Mouse (Mus musculus) granulocyte monocyte progenitor cell, adult 5-6 weeks (primary cell): ENCODE data around the gene Olfr1085. TPM values are rescaled to one million over a fixed set of nuclear protein-coding genes. Genes with fewer than 3 reads are reported as not detected.
"Not testable (repeated sequence)": the region's sequence is repeated elsewhere in the genome, so short reads cannot be mapped to it uniquely, and the experiment has no call there.

Experiments
- ATAC-seq: replicated peaks from 2 replicates; pipeline ENCODE4 v1.8.0; 2016; ENCODE audit warnings: mild to moderate bottlenecking, moderate TSS enrichment, inconsistent platforms; ENCODE audit not compliant: poor library complexity, severe bottlenecking
- total RNA-seq, 2 experiments: library from RNA; stranded (forward) in 1 of 2; stranded (reverse) in 1 of 2; fragments of 200-712, 200-1000 nt in 1 of 2; fragments of >200 nt in 1 of 2; fragmentation: Nextera tagmentation in 1 of 2; gene quantifications; 2 replicates each; pipeline ENCODE4 v1.2.3; 2014 to 2017

Olfr1085 gene
- not detected in 2 replicates for total RNA-seq (2014; fragmentation: Nextera tagmentation)
- total RNA-seq (2017): not detected in 2 replicates

- ATAC-seq: no peak
These were observed at the start of gene Olfr1085 for GRCm38 (mm10) chr2:86661919-86662318. Olfr1085 (minus strand) TSS chr2:86662019.

GRCm38 (mm10) chr2:86698295-86698694 is 36.5 kb upstream of the Olfr1085 start, which contains the start of gene Olfr1087:
Olfr1087 (minus strand) TSS chr2:86698395.
- no peak for ATAC-seq

GRCm38 (mm10) chr2:86679992-86680391 is 18.2 kb upstream of the Olfr1085 start, which contains the start of gene Olfr1086:
Olfr1086 (minus strand) TSS chr2:86680092.
- no peak for ATAC-seq

- ATAC-seq: not testable (repeated sequence)
These were observed 22.2 kb downstream of the Olfr1085 start, which contains the start of gene Olfr1084 for GRCm38 (mm10) chr2:86639625-86640024. Olfr1084 (minus strand) TSS chr2:86639725.

Other genes starting within 250 kb of the Olfr1085 start
- not detected in 2 replicates for gene Olfr1061, start 248.0 kb downstream of the Olfr1085 start, total RNA-seq (2014; fragmentation: Nextera tagmentation)
- not detected in 2 replicates for gene Olfr1061, start 248.0 kb downstream of the Olfr1085 start, total RNA-seq (2017)
- not detected in 2 replicates for gene Olfr1062, start 235.3 kb downstream of the Olfr1085 start, total RNA-seq (2014; fragmentation: Nextera tagmentation)
- gene Olfr1062, start 235.3 kb downstream of the Olfr1085 start, total RNA-seq (2017): not detected in 2 replicates
- gene Olfr1065, start 211.4 kb downstream of the Olfr1085 start, total RNA-seq (2014; fragmentation: Nextera tagmentation): not detected in 2 replicates
- gene Olfr1065, start 211.4 kb downstream of the Olfr1085 start, total RNA-seq (2017): not detected in 2 replicates
- not detected in 2 replicates for gene Olfr1066, start 205.8 kb downstream of the Olfr1085 start, total RNA-seq (2014; fragmentation: Nextera tagmentation)
- not detected in 2 replicates for gene Olfr1066, start 205.8 kb downstream of the Olfr1085 start, total RNA-seq (2017)
- not detected in 2 replicates for gene Olfr228, start 174.6 kb downstream of the Olfr1085 start, total RNA-seq (2014; fragmentation: Nextera tagmentation)
- not detected in 2 replicates for gene Olfr228, start 174.6 kb downstream of the Olfr1085 start, total RNA-seq (2017)
- gene Olfr1076, start 153.6 kb downstream of the Olfr1085 start, total RNA-seq (2014; fragmentation: Nextera tagmentation): not detected in 2 replicates
- gene Olfr1076, start 153.6 kb downstream of the Olfr1085 start, total RNA-seq (2017): not detected in 2 replicates
- not detected in 2 replicates for gene Olfr1079, start 119.5 kb downstream of the Olfr1085 start, total RNA-seq (2014; fragmentation: Nextera tagmentation)
- gene Olfr1079, start 119.5 kb downstream of the Olfr1085 start, total RNA-seq (2017): not detected in 2 replicates
- gene Olfr1080, start 103.8 kb downstream of the Olfr1085 start, total RNA-seq (2014; fragmentation: Nextera tagmentation): not detected in 2 replicates
- gene Olfr1080, start 103.8 kb downstream of the Olfr1085 start, total RNA-seq (2017): not detected in 2 replicates
- gene Olfr1082, start 63.1 kb downstream of the Olfr1085 start, total RNA-seq (2014; fragmentation: Nextera tagmentation): not detected in 2 replicates
- gene Olfr1082, start 63.1 kb downstream of the Olfr1085 start, total RNA-seq (2017): not detected in 2 replicates
- not detected in 2 replicates for gene Olfr1084, start 22.3 kb downstream of the Olfr1085 start, total RNA-seq (2014; fragmentation: Nextera tagmentation)
- not detected in 2 replicates for gene Olfr1084, start 22.3 kb downstream of the Olfr1085 start, total RNA-seq (2017)
- not detected in 2 replicates for gene Olfr1086, start 18.1 kb upstream of the Olfr1085 start, total RNA-seq (2014; fragmentation: Nextera tagmentation)
- gene Olfr1086, start 18.1 kb upstream of the Olfr1085 start, total RNA-seq (2017): not detected in 2 replicates
- gene Olfr1087, start 36.4 kb upstream of the Olfr1085 start, total RNA-seq (2014; fragmentation: Nextera tagmentation): not detected in 2 replicates
- gene Olfr1087, start 36.4 kb upstream of the Olfr1085 start, total RNA-seq (2017): not detected in 2 replicates
- gene Olfr1089, start 71.7 kb upstream of the Olfr1085 start, total RNA-seq (2014; fragmentation: Nextera tagmentation): not detected in 2 replicates
- gene Olfr1089, start 71.7 kb upstream of the Olfr1085 start, total RNA-seq (2017): not detected in 2 replicates
- gene Olfr1090, start 97.0 kb upstream of the Olfr1085 start, total RNA-seq (2014; fragmentation: Nextera tagmentation): not detected in 2 replicates
- not detected in 2 replicates for gene Olfr1090, start 97.0 kb upstream of the Olfr1085 start, total RNA-seq (2017)
- gene Olfr1093, start 120.5 kb upstream of the Olfr1085 start, total RNA-seq (2014; fragmentation: Nextera tagmentation): not detected in 2 replicates
- not detected in 2 replicates for gene Olfr1093, start 120.5 kb upstream of the Olfr1085 start, total RNA-seq (2017)
- not detected in 2 replicates for gene Olfr141, start 148.0 kb upstream of the Olfr1085 start, total RNA-seq (2014; fragmentation: Nextera tagmentation)
- gene Olfr141, start 148.0 kb upstream of the Olfr1085 start, total RNA-seq (2017): not detected in 2 replicates
- not detected in 2 replicates for gene Olfr1094, start 162.6 kb upstream of the Olfr1085 start, total RNA-seq (2014; fragmentation: Nextera tagmentation)
- gene Olfr1094, start 162.6 kb upstream of the Olfr1085 start, total RNA-seq (2017): not detected in 2 replicates
- not detected in 2 replicates for gene Olfr1095, start 189.7 kb upstream of the Olfr1085 start, total RNA-seq (2014; fragmentation: Nextera tagmentation)
- not detected in 2 replicates for gene Olfr1095, start 189.7 kb upstream of the Olfr1085 start, total RNA-seq (2017)
- not detected in 2 replicates for gene Gm13723, start 212.8 kb upstream of the Olfr1085 start, total RNA-seq (2014; fragmentation: Nextera tagmentation)
- gene Gm13723, start 212.8 kb upstream of the Olfr1085 start, total RNA-seq (2017): not detected in 2 replicates
- not detected in 2 replicates for gene Olfr1097, start 230.2 kb upstream of the Olfr1085 start, total RNA-seq (2014; fragmentation: Nextera tagmentation)
- not detected in 2 replicates for gene Olfr1097, start 230.2 kb upstream of the Olfr1085 start, total RNA-seq (2017)